Mouse (Mus musculus): ENCODE results near the gene Fbxw19.
"Not testable (repeated sequence)": the region's sequence is repeated elsewhere in the genome, so short reads cannot be mapped to it uniquely, and the experiment has no call there.

Gene Fbxw19

GRCm38 (mm10) chr9:109495775-109496174, at the start of gene Fbxw19:
Gene Fbxw19 (minus strand): TSS chr9:109495875.
- H3K27me3 ChIP-seq (ENCODE audit: control insufficient read depth, insufficient read depth, low read length, poor library complexity, severe bottlenecking); DNase-seq (ENCODE audit: low read depth, low spot score); H3K36me3 ChIP-seq (ENCODE audit: control insufficient read depth, insufficient read depth, low read length, poor library complexity, severe bottlenecking): not testable (repeated sequence)

- Histone ChIP-seq H3K36me3 (ENCODE audit: control insufficient read depth, insufficient read depth, low read length, poor library complexity, severe bottlenecking) (no peaks in the 10 kb centered on the region), H3K27me3 (ENCODE audit: control insufficient read depth, insufficient read depth, low read length, poor library complexity, severe bottlenecking) (no peaks in the 10 kb centered on the region)
- DNase-seq (ENCODE audit: low read depth, low spot score), result no peak
Observed at GRCm38 (mm10) chr9:109523385-109524064, 27.9 kb upstream of the Fbxw19 start.

- DNase-seq (ENCODE audit: low read depth, low spot score), result no peak
Observed at GRCm38 (mm10) chr9:109449040-109449439, 46.6 kb downstream of the Fbxw19 start, which contains the start of gene Fbxw16. Gene Fbxw16 (minus strand): TSS chr9:109449140.

GRCm38 (mm10) chr9:109432956-109433355, 62.7 kb downstream of the Fbxw19 start:
- Histone ChIP-seq H3K36me3 (ENCODE audit: control insufficient read depth, insufficient read depth, low read length, poor library complexity, severe bottlenecking) (no peaks in the 10 kb centered on the region), H3K27me3 (ENCODE audit: control insufficient read depth, insufficient read depth, low read length, poor library complexity, severe bottlenecking) (no peaks in the 10 kb centered on the region)
- no peak for DNase-seq (ENCODE audit: low read depth, low spot score)

More at GRCm38 (mm10) chr9:109449040-109449439, 46.6 kb downstream of the Fbxw19 start, which contains the start of gene Fbxw16:
- Histone ChIP-seq H3K36me3 (ENCODE audit: control insufficient read depth, insufficient read depth, low read length, poor library complexity, severe bottlenecking) (no peaks in the 10 kb centered on the region), H3K27me3 (ENCODE audit: control insufficient read depth, insufficient read depth, low read length, poor library complexity, severe bottlenecking) (no peaks in the 10 kb centered on the region)
